Mouse (Mus musculus) ZHBTc4 (cell line): ENCODE results near the gene Umad1.

Source experiments
- DNase-seq: peaks from one replicate; pipeline ENCODE4 v3.0.0-alpha.2; 2011; ENCODE audit warnings: low read depth, low spot score

Gene Umad1

DNA sequence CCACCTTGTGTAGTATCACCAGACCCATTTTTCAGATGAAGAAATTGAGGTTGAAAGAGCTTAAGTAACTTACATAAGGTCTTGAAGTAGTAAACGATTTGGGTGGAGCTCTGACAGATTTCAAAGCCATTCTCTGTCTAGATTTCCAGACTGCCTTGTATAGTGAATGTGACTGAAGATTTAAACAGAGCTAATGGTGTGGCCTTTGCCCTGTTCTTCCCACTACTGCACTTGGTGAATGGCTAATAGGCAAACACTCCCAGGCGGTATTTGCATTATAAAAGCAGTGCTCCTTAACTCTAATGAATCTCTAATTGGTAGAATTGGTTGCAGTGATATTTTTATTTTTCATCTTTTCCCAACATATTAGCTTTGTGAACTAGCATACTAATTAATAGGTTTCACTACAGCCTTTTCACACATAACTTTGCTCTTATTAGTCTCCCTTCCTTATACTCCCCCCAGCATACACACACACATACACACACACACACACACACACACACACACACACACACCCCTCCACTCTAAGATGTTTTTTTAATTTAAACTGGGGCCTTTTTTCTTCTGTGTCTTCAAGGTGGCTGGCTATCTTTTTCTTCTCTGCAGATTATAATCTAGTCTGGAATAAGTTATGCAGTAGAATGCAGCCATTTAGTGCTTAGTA lies 109.2 kb downstream of the Umad1 start:
- peak; percentile 14 for DNase-seq

DNA sequence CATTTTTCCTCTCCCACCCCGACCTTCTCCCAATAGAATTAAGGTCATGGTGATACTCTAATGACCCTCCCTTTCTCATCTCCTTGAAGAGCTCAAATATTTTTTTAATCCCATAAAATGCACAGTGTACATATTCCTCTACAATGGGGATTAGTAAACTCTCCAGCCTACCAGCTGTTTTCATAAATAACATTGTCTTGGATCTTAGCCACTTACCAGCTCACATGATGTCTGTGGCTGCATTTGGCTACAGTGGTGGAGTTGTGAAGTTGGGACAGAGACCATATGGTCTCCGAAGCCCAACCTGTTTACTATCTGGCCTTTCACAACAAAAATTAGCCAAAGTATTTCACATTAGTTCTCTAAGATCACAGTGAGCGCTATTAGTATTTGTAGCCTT lies 111.5 kb downstream of the Umad1 start:
- DNase-seq: no peak

DNA sequence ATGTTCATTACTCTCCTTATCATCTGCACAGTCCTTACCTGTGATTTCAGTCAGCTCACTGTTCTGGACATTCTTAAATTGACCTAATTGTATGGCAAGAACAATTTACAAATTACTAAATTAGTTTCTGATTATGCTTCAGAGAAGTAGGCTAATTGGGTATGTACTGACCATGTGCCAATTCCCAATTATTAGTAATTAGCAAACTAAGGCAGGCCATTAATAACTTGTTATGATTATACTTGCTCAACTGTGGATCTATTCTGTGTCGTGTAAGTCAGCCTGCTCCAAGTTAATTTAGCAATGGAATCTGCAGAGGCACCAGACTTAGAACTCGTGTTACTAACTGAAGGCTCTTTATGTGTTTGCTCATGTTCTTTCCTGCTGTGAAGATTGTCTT lies 114.0 kb downstream of the Umad1 start:
- no peak for DNase-seq

DNA sequence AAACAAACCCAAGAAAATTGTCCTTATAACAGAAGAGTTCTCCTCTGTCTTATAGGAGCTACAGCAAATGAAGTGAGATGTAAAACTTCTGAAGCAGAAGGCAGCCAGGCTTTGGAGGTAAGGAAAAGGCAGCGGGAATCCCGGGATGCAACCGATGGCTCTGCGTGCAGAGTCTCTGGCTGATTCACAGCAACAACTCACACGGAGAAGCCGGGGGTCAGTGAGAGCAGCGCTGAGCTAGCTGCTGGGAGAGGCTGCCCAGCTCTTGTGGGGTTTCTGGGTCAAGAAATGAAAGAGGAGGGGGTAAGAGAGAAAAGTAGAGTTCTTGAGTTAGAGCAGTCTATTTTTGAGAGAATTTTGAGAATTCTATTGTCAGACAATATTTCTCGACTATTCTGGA lies 114.8 kb downstream of the Umad1 start:
- DNase-seq: no peak

DNA sequence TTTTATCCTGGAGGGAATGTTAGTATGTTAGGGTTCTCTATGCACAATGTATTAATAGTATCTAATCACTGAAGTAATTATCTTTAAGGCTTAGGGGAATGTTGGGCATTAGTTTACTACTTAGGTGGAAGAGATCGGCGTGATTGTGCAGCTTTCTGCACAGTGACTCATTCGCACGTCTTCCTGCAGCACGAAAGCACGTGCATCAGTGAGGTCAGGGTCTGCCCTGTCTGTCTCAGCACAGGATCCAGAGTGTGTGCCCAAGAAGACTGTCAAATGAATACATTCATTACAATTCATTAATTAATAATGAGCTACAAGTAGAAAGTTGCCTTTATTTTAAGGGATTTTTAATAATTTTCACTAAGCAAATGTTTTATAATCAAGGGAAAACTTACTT lies 115.2 kb downstream of the Umad1 start:
- no peak for DNase-seq

DNA sequence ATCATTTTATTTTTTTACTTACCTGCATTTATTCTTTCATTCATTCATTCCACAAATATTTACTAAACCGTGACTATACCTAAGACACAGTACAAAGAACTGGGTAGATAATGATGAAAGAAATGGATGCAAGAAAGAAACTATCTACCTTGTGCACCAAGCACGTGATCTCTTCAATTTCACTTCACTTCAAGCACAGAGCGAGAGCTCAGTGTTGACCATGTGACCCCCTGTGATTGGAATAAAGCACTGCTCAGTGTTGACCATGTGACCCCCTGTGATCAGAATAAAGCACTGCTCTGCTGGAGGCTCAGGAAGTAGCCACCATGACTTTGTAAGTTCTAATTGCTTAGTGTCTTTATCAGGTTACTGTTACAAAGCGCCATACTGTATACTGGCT lies 115.6 kb downstream of the Umad1 start:
- peak; percentile 13 for DNase-seq

DNA sequence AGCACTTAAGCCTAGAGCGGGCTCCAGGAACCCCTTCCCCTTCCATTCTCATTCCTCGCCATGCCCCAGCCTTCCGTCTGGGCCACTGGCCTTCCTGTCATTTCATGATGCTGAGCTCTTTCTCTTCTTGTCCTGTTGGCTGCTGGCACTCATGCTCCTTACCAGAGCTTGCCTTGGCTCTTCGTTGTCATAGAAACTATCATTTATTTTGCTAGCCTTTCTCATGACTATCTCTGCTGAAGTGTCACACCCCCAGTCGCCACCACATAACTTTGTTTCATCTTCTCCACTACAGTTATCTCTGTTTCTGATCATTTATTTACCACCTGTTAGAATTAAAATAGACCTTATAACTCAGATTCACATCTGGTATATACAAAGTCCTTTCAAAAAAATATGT lies 117.3 kb downstream of the Umad1 start:
- DNase-seq: no peak

DNA sequence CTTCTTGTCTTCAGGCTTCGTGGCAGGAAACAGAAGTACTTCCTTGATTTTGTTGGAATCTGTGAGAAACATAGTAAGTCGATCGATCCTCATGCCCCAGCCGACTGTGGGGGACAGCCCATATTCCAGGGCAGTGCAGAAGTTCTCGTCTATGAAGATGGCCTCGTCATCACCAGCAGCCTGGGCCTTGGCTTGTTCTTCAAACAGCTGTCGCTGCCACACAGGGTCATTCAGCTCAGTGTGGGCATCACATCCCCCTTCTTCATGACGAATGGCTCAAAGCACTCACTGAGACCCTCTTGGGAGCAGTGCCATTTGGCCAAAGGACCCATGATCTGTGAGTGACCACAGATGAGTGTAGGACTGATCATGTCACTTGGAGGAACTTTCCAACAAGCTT lies 118.6 kb downstream of the Umad1 start:
- DNase-seq: no peak

DNA sequence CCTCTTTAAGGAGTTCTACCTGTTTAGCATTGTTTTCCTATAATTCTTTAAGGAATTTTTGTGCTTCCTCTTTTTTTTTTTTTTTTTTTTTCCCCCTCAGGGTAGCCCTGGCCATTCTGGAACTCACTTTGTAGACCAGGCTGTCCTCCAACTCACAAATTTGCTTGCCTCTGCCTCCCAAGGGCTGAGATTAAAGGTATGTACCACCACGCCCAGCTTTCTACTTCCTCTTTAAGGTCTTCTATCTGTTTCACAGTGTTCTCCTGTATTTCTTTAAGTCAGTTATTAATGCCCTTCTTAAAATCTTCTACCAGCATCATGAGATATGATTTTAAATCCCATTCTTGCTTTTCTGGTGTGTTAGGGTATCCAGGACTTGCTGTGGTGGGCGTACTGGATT lies 130.2 kb downstream of the Umad1 start:
- DNase-seq: no peak

DNA sequence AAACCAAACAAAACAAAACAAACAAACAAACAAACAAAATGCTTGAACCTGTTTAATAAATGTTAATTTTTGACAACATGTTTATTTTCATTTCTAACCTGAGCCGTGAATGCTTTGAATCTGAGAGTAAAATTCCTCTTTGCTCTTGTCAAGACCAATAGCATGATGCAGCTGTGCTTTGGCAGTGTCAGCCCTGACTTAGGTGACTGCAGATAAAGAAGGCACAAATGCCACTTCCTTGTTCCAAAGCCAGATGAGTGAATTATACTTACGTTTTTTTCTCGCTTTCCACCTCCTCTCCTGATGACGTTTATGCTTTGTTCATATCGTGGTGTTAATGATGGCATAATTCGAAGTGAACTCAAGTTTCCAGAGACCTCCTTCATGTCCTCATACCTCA lies 131.2 kb downstream of the Umad1 start:
- DNase-seq: no peak

DNA sequence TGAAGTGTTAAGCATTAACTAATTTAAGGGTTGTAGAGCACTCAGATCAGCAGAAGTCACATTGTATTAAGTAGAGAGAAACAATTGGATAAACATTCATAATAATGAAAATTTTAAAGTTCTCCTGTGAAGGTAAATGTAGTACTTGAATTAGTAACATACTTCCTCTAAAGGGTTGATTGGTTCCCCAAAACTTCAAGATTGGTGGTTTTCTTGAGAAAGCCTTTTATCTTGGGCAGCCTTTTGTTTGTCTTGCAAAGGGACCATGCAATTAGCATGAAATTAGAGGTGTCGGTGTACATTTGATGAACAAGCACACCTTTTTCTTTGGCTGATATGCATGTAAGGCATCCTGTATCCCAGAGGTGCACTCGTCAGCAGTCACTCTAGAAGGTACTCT lies 131.8 kb downstream of the Umad1 start:
- no peak for DNase-seq

DNA sequence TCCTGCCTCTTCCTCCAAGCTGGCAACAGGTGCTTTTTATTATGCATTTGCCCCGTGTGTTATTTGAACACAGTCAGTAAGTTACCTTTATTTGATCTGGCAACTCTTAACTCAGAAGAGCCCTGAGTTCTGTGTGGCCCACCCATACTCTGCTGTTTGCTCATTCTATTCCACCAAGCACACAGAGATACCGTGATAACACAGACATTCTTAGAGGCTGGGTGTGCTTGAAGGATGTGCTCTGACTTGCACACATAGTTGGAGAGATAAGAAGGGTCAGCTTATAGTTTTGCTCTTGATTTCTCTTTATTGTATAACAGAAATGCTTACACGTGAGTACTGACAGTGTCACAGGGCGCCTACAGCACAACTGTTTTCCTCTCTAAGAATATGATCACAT lies 133.9 kb downstream of the Umad1 start:
- DNase-seq: no peak

DNA sequence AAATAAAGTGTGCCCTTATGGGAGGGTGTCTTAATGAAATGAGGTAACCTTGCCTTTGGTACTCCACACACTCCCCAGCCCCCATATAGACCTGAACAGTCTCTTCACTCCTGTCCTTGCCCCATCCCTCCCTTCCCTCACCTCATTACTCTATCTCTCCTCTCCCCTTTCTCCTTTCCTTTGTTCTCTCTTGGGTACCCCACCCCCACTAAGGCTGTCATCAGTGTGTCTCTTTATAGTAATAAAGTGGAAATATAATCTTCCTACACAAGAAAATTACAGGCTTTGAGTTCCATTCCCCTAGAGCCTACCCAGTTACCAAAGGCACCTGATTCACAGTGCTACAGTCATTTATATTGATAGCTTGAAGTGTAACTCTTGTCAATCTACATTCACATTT lies 135.0 kb downstream of the Umad1 start:
- no peak for DNase-seq

DNA sequence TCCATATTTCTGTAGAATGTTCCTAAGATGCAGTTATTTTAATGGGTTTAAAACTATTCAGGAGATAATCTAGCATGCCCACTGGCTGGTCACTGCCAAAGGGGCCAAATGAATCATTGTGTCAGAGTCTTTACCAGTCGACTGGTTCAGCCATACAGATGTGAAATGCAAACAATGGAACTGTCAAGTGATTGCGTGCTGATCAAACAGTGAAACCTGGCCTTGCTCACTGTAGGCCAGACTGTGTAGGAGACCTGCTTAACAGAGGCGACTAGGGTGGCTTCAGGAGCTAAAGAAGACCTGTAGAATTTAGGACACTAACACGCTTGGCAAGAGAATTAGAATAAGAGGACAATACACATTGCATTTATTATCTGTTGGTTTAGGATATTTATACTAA lies 136.0 kb downstream of the Umad1 start:
- no peak for DNase-seq

DNA sequence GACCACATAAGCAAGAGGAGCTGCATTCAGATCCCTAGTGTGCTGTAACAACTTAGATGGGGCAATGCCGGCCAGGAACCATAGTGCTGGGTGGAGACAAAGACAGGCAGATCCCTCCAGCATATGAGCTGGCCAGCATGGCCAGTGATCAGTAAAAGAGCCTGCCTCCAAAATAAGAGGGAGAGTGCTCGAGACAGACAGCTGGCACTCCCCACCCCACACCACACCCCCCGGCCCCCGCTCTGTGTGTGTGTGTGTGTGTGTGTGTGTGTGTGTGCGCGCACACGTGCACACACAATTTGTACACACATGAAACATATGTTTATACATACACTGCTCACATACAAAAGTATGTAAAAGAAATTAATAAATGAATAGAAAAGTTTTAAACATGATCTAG lies 138.2 kb downstream of the Umad1 start:
- DNase-seq: no peak

DNA sequence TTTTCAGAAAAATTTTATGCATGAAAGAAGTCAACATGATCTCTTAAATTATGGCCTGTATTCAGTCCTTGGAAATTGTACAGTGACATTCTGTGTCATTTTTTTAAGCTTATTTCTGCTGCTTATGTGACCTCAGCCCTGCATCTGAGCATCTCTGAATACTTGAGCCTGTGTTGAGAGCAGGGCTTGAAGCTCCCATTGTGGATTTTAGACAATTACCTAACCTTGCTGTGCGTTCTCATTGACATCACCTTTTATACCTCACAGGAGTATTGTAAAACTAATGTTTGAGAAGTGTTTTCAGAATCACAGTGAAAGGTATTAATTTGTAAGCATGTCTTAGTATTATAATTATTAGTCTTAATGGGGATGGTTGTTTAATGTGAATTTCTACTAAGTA lies 140.6 kb downstream of the Umad1 start:
- DNase-seq: no peak

DNA sequence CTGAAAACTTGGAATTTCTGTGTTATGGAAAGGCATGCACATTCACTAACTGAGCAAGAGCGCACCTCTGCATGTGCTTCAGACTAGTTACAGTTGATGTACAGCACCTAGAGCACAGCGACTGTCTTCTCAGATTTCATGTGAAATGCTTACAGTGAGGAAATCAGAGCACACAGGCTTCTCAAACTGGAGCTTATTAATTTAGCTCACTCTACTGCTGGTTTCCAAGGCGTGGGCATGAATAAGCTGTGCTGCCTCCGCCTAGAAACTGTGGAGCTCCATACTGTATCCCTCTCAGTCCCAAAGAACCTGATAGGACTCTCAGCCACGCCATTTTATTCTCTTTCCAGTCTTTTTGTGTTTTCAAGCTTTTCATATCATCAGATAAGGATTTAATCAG lies 144.0 kb downstream of the Umad1 start:
- no peak for DNase-seq

DNA sequence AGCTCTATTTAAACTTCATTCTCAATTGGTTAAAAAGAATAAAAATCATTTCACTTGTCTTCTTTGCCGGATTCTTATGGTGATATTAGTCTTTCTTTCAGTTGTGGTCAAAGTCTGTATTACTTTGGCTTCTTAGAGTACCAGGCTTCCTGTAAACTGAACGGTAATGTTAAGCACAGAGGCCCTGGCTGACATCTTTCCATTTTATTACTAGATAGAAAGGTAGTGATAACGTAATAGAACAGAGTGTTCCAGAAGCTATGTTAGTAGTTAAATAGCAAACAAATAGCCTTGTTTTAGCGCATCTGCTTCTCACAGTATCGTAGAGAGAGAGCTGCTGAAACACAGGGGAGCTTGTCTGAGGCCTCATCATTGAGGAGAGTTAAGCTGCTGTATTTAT lies 146.8 kb downstream of the Umad1 start:
- no peak for DNase-seq

DNA sequence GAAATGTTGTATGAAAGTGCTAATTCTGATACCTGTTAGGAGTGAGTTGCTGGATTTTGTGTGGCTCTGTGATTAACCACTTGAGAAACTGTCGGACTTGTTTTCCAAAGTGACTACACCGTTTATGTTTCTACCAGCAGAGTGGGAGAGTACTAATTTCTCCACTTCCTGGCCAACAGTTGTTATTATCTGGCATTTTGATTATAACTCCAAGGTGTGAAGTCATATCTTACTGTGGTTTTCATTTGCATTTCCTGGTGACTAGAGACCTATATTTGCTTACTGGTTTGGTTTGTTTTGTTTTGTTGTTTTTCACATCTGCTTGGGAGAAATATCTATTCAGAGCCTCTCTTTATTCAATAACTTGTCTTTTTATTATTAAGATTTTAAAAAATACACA lies 149.2 kb downstream of the Umad1 start:
- DNase-seq: no peak

DNA sequence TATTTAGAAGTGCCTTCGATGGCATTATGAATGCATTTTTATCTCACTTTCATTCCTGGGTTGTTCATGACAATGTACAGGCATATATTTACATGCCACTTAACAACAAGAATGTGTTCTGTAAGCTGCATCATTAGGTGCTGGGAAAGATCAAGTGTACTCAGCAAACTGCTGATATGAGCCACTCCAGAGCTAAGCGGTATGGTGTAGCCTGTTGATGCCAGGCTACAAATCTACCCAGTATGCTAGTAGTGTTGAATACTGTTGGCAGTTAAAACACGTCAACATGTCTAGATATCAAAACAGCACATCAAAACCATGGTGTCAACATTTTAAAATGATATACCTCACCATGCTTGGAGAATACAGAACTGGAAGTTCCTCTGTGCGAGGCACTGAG lies 150.8 kb downstream of the Umad1 start:
- DNase-seq: no peak

DNA sequence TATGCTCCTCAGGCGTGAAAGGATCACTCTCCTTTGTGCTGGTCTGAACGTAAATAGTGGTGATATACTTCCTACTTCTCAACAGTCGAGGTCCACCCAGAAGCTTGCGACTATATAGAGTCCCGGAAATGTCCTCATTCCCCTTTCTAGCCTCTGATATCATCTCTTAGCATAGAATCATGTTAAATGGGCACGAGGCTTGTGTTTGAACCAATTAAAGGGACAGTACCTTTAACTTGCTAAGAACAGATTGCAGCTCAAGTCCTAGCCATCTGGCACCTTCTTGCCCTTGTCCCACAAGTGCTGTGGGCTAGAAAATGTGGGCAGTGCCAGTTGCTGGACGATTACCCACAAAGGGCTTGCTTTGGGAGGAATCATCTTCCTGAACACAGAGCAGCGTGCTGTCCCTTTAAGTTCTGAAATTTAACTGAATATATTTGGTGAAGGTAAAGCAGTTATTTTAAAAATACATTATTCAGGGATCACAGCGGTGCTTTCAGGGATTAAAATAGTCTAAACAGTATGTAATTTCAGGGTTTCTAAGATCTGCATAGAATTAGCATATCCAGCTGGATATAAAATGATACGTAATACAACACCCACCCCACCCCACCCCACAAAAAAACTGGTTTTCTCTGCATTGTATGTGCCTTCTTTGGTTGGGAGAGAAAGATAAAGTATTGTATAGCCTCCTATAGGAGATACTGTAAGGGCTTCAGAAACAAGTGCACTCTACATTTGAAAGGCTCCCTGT lies 153.9 kb downstream of the Umad1 start:
- no peak for DNase-seq

DNA sequence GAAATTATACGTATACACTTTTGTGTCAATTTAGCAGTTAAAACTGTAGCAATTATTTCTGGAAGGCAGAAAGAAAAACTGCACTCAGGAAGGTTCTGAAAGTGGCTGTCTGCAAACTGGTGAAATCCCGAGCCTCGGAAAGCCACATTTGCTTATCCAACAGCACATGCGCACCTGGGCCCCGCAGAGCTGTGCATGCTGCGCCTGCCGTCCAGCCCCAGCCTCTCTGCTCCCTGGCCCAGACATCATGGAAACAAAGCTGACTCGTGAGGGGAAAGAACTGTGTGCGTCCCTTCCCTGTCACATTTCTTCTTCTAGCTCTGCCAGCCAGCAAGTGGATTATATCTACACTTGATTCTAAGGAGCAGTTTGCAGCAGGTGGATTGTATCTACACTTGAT lies 154.9 kb downstream of the Umad1 start:
- DNase-seq: peak; percentile 60

DNA sequence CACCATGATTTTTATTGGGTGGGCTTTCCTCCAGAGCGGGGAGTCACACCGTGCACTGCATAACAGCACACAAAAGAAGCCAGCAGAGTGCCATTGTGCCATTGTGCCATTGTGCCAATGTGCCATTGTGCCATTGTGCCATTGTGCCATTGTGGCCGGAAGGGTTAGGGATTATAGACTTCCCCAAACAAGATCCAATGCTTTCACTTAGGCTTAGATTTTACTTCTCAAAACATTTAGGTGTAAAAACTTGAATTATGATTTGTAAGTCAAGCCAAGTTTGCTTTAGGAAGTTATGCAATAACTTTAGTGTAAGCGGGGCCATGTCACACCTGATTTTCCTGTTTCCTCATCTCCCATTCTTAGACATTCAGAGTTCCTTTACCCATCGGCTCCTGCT lies 156.7 kb downstream of the Umad1 start:
- no peak for DNase-seq
